ENCODE assay signal across 18 mouse cellular contexts in the genomic region with DNA sequence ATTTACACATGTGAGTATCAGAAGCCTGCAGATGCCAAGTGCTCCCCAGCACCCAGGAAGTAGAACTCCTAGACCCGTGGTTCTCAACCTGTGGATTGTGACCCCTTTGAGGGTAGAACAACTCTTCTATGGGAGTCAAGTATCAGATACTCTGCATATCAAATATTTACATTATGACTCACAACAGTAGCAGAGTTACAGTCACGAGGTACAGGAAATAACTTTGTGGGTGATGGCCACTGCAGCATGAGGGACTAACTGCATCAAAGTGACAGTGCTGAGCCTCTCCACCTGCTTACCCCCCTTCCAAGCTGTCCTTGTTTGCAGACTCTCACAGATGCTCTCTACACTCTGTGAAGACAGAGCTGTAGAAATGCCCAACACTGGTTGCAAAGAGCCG.
A peak's percentile ranks its signal among the peaks of the same experiment; 100 is the strongest.
DNase-seq lines count a peak whose midpoint lies in the region; ATAC-seq and TF ChIP-seq lines count a peak whose summit lies in the region.
"Had no signal": no experiment of that assay in that cellular context is flagged by ENCODE, and none has a peak within 500 bp of the region (broad histone marks: within the 10 kb centered on the region; RNA-seq: fewer than 3 reads in every experiment).

No protein-coding gene starts in this region.

- H3K27me3 ChIP-seq in myocyte (ENCODE audit: control insufficient read depth, insufficient read depth, insufficient read length), result no peaks in the 10 kb centered on the region
- peaks cover 25% of the 10 kb centered on the region for H3K27me3 ChIP-seq in heart, embryonic 10.5 days (ENCODE audit: insufficient read depth, poor library complexity, severe bottlenecking)
- H3K27me3 ChIP-seq: CH12.LX had no signal

- H3K79me2 ChIP-seq in myocyte (ENCODE audit: control insufficient read depth, insufficient read depth), result no peaks in the 10 kb centered on the region

- no peak for DNase-seq in layer of hippocampus, adult 2 months (ENCODE audit: low spot score in 2 of 2)
- DNase-seq in layer of hippocampus, adult 9-11 months, result no peak
- DNase-seq in CD4-positive helper T cell, adult 2 months (ENCODE audit: low read depth, low spot score), result peak; percentile 28
- DNase-seq in embryo, embryonic 10.5 days (ENCODE audit: low spot score), result no peak
- DNase-seq in heart, embryonic 10.5 days (ENCODE audit: low spot score), result no peak
- no peak for DNase-seq in frontal cortex, adult 2 months (ENCODE audit: extremely low spot score in 1 of 2, low spot score in 1 of 2)
- DNase-seq: cerebellum, postnatal 14 days; gastrocnemius, postnatal 14 days; heart, postnatal 14 days; liver; thymus, adult 18-20 months had no signal

- peak overlapping the region; percentile 10 for H3K4me2 ChIP-seq in myocyte (ENCODE audit: low read depth)

- peaks cover 24% of the 10 kb centered on the region for H3K4me1 ChIP-seq in heart, embryonic 10.5 days

- no peaks in the 10 kb centered on the region for H3K9me3 ChIP-seq in heart, embryonic 10.5 days
- H3K9me3 ChIP-seq: embryonic facial prominence, embryonic 10.5 days had no signal

- WGBS in heart, embryonic 10.5 days, result 52% methylated on average over 3 of the region's 3 CpGs

- no peaks in the 10 kb centered on the region for H3K36me3 ChIP-seq in myocyte (ENCODE audit: control insufficient read depth, insufficient read depth)
- H3K36me3 ChIP-seq in heart, embryonic 10.5 days, result no peaks in the 10 kb centered on the region
- H3K36me3 ChIP-seq: embryonic facial prominence, embryonic 10.5 days had no signal

- H3K4me3 ChIP-seq in layer of hippocampus, adult 2 months, result no peak overlapping the region
- H3K4me3 ChIP-seq in myocyte, result no peak overlapping the region
- H3K4me3 ChIP-seq in heart, embryonic 10.5 days, result no peak overlapping the region
- H3K4me3 ChIP-seq: embryonic facial prominence, embryonic 10.5 days; erythroblast, embryonic 14.5 days had no signal

- H3ac ChIP-seq in myocyte (ENCODE audit: control insufficient read depth, insufficient read length), result no peak overlapping the region

- H3K27ac ChIP-seq in layer of hippocampus, adult 2 months, result peak overlapping the region; percentile 61; the same call in 1 of the 2 replicates
- no peak overlapping the region for H3K27ac ChIP-seq in heart, embryonic 10.5 days
- H3K27ac ChIP-seq: embryonic facial prominence, embryonic 10.5 days; macrophage had no signal

- no peak for TF ChIP-seq POLR2A in myocyte (IDR thresholded peaks at IDR 0.05; ENCODE audit: insufficient read length, low read depth)

- TF ChIP-seq CTCF in layer of hippocampus, adult 2 months (conservative IDR thresholded peaks at IDR 0.05), result no peak

- ATAC-seq in inflammation-experienced regulatory T-cells, adult 6 months, result peak; percentile 65
- ATAC-seq: forebrain, embryonic 16.5 days had no signal

TF ChIP-seq in myocyte, 11 proteins besides CTCF, POLR2A, EP300 and RAD21:
- TF ChIP-seq REST (IDR thresholded peaks at IDR 0.05; ENCODE audit: insufficient read depth, insufficient read length) (no peak), USF1 (IDR thresholded peaks at IDR 0.05; ENCODE audit: low read depth) (peak; percentile 63), MYOG (IDR thresholded peaks at IDR 0.05; ENCODE audit: control insufficient read depth in 1 of 3, insufficient read depth in 1 of 3, insufficient read length in 2 of 3, low read depth in 2 of 3) (peak in 1 of 3 experiments; percentile 61), MYOD1 (IDR thresholded peaks at IDR 0.05; ENCODE audit: control insufficient read depth in 1 of 3, insufficient read length in 2 of 3, low read depth in 2 of 3) (peak in 2 of 3 experiments; percentile 66 to 81), TCF3 (IDR thresholded peaks at IDR 0.05; ENCODE audit: insufficient read length, low read depth) (no peak)
